Mouse (Mus musculus): ENCODE measurements around the gene Lce3c.

DNA sequence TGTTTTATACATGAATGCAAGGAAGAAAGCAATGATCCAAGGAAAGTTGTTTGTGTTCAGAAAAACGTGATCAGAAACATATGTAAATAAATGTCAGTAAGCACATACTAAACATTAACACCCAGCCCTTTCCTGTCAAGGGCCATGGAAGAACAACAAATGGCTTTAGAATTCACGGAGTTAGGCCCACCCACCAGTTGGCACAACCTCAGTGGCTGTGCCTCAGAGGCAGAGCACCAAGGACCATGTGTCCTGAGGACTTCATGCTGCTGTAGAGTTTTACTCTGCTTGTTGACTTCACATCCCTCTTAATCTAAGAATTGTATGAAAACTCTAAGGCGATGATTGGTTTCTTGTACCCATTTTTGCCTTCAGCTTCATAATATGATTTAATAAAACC is 39.1 kb upstream of the Lce3c start:
- TF ChIP-seq CTCF (IDR thresholded peaks at IDR 0.05; ENCODE audit: control insufficient read depth, insufficient read depth, insufficient read length) (no peak), MYOD1 (IDR thresholded peaks at IDR 0.05; ENCODE audit: control insufficient read depth, insufficient read length, low read depth) (no peak), MAX (IDR thresholded peaks at IDR 0.05) (no peak), USF1 (IDR thresholded peaks at IDR 0.05; ENCODE audit: low read depth) (no peak), MYOG (IDR thresholded peaks at IDR 0.05; ENCODE audit: control insufficient read depth, extremely low read depth, insufficient read length) (no peak)

All from C2C12 (cell line).